Mouse (Mus musculus): Measurements from ENCODE around the gene Snrpe. TPM values are rescaled to one million over a fixed set of nuclear protein-coding genes. Genes with fewer than 3 reads are reported as not detected.

Gene Snrpe
- 546 and 587 TPM in 2 replicates for polyA plus RNA-seq (2015; fragmentation: Nextera tagmentation; extraction: Ambion mirVana)

DNA sequence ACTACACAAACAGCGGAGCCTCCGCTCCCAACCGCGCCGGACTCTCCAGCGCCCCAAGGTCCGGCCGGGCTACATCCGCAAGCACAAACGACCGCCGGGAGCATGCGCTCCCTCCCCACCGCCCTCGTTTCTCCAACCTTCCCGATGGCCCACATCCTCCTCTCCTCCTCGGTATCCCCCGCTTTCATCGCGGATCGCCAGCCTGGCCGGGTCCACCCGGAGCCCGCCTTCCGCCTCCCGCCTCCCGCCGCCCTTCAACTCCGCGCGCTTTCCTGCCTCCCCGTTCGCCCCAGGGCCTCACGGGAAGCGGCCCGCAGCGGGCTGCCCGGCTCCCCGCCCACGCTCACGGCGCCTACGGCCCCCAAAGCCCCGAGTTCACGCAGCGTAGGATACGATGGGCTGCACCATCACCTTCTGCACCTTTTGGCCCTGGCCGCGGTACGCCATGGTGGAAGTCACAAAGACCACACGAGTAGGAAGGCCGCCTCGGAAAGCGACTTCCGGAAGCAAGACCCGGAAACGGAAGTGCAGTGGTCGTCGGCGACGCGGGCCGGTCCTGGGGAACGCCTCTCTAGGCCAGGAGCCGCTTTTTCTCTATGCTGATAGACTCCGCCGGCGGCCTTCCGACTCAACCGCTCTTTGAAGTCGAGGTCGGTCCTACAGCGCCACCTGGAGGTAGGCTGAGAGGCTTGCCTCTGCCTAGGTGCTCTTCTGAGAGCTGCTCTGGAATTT is at the start of gene Snrpe:
TSS of gene Snrpe (minus strand) at position 521 of the 732 bp plus-strand sequence.
- H3K9ac ChIP-seq: peak within 1 kb of the TSS; percentile 92
- H3K4me3 ChIP-seq: peak within 1 kb of the TSS; percentile 95
- H3K27me3 ChIP-seq: no peaks in the 10 kb centered on the region
- peak within 1 kb of the TSS; percentile 75 for H3K4me2 ChIP-seq
- peaks cover 13% of the 10 kb centered on the region for H3K4me1 ChIP-seq (replicated peaks)
- peaks cover 34% of the 10 kb centered on the region for H3K36me3 ChIP-seq
- peak; percentile 97 for ATAC-seq (ENCODE audit: low read depth)
- peak within 1 kb of the TSS; percentile 94 for H3K27ac ChIP-seq (replicated peaks)
- no peaks in the 10 kb centered on the region for H3K9me3 ChIP-seq
- WGBS: under 1% methylated on average over 73 of the region's 73 CpGs

DNA sequence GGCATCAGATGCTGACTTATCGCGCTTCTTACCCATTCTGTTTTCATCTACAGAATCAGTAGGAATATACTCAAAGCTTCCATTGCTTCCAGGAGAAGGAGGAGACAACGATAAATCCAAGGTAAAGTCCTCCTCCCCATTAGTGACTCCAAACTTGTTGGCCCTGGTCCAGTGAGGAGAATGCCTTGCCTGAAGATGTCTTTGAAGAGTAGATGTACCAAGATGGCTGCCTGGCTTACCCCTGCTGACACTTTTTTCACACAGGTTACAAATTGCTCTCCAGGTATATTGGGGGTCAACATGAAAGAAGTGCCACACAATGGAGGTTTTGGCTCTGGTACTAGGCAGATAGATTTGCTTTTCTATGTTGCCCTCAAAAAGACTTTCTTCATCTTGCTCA is 48.8 kb upstream of the Snrpe start:
- peak overlapping the region; percentile 94; the same call in 1 of the 2 replicates for H3K4me2 ChIP-seq
- no peaks in the 10 kb centered on the region for H3K9me3 ChIP-seq
- peaks cover 55% of the 10 kb centered on the region for H3K4me1 ChIP-seq (replicated peaks)
- H3K27ac ChIP-seq (replicated peaks): no peak overlapping the region
- no peak overlapping the region for H3K4me3 ChIP-seq
- 83% methylated on average over 3 of the region's 3 CpGs for WGBS
- ATAC-seq (ENCODE audit: low read depth): no peak
- H3K9ac ChIP-seq: no peak overlapping the region
- H3K36me3 ChIP-seq: peaks cover 30% of the 10 kb centered on the region
- H3K27me3 ChIP-seq: no peaks in the 10 kb centered on the region

DNA sequence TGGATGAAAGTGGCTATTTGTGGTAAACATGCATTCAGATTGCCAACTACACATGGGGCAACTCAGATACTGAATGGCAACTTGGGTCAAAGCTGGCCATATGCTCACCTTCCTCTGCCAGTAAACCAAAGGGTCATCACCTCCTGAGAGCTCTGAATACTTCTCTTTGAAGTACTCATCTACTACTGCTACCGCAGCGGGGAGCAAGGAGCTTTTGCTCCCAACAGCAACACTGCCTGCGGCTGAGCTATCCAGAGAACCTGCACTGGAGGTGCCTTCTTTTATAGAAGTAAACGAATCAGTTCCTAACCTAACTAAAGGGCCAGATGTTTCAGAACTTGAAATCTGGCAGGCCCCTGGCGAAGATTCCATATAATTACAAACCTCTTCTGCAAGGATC is 46.7 kb upstream of the Snrpe start:
- no peak overlapping the region for H3K27ac ChIP-seq (replicated peaks)
- H3K4me1 ChIP-seq (replicated peaks): peaks cover 68% of the 10 kb centered on the region
- peaks cover 33% of the 10 kb centered on the region for H3K36me3 ChIP-seq
- WGBS: 50% methylated on average over 5 of the region's 5 CpGs
- no peak overlapping the region for H3K9ac ChIP-seq
- no peak overlapping the region for H3K4me3 ChIP-seq
- ATAC-seq (ENCODE audit: low read depth): no peak
- H3K4me2 ChIP-seq: 0 out of 2 replicates have a peak overlapping the region, but pooled peaks have one; percentile 4
- no peaks in the 10 kb centered on the region for H3K9me3 ChIP-seq
- H3K27me3 ChIP-seq: no peaks in the 10 kb centered on the region

DNA sequence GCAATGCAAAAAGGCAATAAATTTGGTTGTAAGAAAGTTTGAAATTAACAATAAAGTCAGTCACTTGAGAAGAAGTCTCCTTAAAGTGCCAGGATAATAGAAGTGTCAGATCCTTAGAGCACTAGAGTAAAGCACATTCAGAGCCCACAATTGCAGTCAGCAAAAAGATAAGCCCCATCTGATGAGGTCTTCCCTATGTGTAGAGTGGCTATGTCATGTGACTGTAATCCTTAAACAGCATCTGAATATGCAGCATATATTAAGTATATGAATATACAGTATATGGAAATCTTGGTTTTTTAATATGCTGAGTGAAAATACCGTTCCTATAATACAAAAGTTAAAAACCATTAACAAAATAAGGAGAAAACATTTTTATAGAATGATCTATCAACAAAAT is 42.9 kb upstream of the Snrpe start:
- Histone ChIP-seq H3K4me2 (no peak overlapping the region), H3K9me3 (no peaks in the 10 kb centered on the region), H3K36me3 (peaks cover 21% of the 10 kb centered on the region), H3K27me3 (no peaks in the 10 kb centered on the region), H3K4me1 (replicated peaks) (peaks cover 56% of the 10 kb centered on the region), H3K9ac (no peak overlapping the region), H3K27ac (replicated peaks) (no peak overlapping the region), H3K4me3 (no peak overlapping the region)
- ATAC-seq (ENCODE audit: low read depth): no peak
- WGBS: 100% methylated on average over 1 of the region's 1 CpGs

DNA sequence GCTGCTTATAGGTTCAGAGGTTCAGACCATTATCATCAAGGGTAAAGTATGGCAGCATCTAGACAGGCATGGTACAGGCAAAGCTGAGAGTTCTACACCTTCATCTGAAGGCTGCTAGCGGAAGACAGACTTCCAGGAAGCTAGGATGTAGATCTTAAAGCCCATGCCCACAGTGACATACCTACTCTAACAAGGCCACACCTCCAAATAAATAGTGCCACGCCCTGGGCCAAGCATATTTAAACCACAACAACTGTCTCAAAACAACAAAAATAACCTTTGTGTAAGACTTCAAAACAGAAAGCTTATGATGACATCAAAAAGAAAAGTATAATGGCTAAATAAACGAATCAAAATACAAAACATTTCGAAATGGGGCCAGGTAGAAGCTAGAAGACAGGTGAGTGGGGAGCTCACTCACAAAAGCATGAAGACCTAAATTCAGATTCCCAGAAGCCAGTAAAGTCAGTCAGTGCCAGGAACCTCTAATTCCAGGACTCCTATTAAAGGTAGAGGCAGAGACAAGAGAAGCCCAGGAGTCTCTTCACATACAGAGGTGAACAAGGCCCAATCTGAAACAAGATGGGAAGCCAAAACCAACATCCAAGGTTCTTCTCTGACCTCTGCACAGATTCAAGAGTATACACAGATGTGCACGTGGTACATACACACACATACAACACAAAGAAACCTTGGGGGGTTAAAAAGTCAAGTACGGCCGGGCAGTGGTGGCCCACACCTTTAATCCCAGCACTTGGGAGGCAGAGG is 40.4 kb upstream of the Snrpe start:
- H3K4me2 ChIP-seq: no peak overlapping the region
- peaks cover 33% of the 10 kb centered on the region for H3K4me1 ChIP-seq (replicated peaks)
- no peaks in the 10 kb centered on the region for H3K27me3 ChIP-seq
- no peak overlapping the region for H3K27ac ChIP-seq (replicated peaks)
- H3K9ac ChIP-seq: no peak overlapping the region
- no peak for ATAC-seq (ENCODE audit: low read depth)
- no peaks in the 10 kb centered on the region for H3K9me3 ChIP-seq
- H3K4me3 ChIP-seq: no peak overlapping the region
- H3K36me3 ChIP-seq: peaks cover 27% of the 10 kb centered on the region
- WGBS: 94% methylated on average over 7 of the region's 7 CpGs

DNA sequence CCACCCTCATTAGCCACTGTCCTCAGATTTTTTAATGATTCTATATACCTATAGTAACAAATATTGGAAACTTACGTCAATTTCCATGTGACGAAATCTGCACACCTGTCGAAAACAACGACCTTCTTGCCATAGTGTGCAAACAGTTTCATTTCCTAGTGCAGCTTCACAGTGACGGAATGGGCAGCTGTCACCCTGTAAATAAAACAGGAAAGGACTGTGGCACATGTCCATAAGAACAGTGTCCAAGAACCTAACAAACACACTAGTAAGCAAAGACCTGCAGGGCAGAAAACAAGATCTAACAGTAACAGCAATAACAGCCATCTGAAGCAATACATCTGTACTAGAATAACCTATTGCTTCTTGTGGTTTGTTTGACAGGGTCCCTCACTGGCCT is 35.6 kb upstream of the Snrpe start:
- 95% methylated on average over 5 of the region's 5 CpGs for WGBS
- peaks cover 69% of the 10 kb centered on the region for H3K36me3 ChIP-seq
- no peaks in the 10 kb centered on the region for H3K9me3 ChIP-seq
- no peak for ATAC-seq (ENCODE audit: low read depth)
- no peaks in the 10 kb centered on the region for H3K27me3 ChIP-seq
- no peak overlapping the region for H3K4me3 ChIP-seq
- H3K27ac ChIP-seq (replicated peaks): no peak overlapping the region
- H3K9ac ChIP-seq: no peak overlapping the region
- 0 out of 2 replicates have a peak, but pooled peaks cover 7% of the 10 kb centered on the region for H3K4me1 ChIP-seq (replicated peaks)
- H3K4me2 ChIP-seq: no peak overlapping the region

DNA sequence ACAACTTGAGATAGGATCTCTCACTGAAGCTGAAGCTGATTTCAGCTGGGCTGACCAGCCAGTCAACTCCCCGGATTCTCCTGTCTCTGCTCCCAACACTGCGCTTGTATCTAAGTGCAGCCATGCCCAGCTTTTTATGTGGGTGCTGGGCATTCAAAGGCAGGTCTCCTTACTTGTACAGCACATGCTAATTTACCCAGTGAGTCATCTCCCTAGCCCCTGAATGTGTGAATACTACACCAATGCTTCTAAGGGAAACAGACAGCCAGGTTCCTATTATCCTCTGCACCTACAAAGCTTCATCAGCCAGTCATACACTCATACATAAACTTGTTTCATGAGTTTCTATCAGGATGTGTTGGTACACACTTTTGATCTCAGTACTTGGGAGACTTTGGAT is 31.1 kb upstream of the Snrpe start:
- WGBS: 95% methylated on average over 2 of the region's 2 CpGs
- Histone ChIP-seq H3K27me3 (no peaks in the 10 kb centered on the region), H3K9ac (no peak overlapping the region), H3K27ac (replicated peaks) (no peak overlapping the region), H3K9me3 (no peaks in the 10 kb centered on the region), H3K4me3 (no peak overlapping the region), H3K4me1 (replicated peaks) (no peaks in the 10 kb centered on the region), H3K4me2 (no peak overlapping the region), H3K36me3 (peaks cover 95% of the 10 kb centered on the region)
- ATAC-seq (ENCODE audit: low read depth): no peak

DNA sequence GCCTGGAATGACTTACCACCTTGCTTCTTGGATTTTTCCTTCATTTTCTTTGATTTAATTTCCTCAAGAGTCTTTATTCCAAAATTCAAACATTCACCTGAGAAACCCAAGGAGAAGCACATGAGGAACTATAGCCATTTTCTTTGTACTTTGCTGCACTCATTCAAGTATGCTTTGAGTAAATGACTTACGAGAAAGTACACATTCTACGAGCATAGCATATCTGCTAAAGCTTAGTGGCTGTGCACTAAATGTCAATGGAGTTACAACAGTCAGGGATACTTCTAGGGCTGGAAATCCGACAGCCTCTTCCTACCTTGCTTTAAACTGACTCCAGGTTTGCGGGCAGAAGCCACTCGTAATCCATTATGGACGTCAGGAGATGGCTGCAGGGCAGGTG is 28.4 kb upstream of the Snrpe start:
- Histone ChIP-seq H3K27ac (replicated peaks) (no peak overlapping the region), H3K9me3 (no peaks in the 10 kb centered on the region), H3K4me3 (no peak overlapping the region), H3K4me2 (no peak overlapping the region), H3K27me3 (no peaks in the 10 kb centered on the region), H3K9ac (no peak overlapping the region), H3K36me3 (peaks cover 96% of the 10 kb centered on the region), H3K4me1 (replicated peaks) (no peaks in the 10 kb centered on the region)
- 90% methylated on average over 6 of the region's 6 CpGs for WGBS
- ATAC-seq (ENCODE audit: low read depth): no peak

DNA sequence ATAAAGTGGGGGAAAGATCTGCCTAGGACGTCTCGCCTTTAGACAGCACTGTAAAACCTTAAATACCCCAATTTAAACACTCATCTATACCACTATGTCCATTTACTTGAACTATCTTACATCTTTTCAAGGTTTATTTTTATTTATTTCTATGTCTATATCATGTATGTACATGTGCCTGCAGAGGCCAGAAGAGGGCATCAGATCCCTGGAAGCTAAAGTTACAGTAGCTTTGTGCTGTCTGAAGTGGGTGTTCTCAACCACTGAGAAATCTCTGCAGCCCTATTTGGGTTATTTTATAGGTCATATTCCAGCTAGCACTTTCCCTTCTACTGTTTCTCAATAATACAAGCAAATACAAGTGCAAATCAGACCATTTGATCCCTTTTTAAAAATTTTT is 22.1 kb upstream of the Snrpe start:
- H3K36me3 ChIP-seq: peaks cover 93% of the 10 kb centered on the region
- no peak for ATAC-seq (ENCODE audit: low read depth)
- WGBS: 90% methylated on average over 2 of the region's 2 CpGs

DNA sequence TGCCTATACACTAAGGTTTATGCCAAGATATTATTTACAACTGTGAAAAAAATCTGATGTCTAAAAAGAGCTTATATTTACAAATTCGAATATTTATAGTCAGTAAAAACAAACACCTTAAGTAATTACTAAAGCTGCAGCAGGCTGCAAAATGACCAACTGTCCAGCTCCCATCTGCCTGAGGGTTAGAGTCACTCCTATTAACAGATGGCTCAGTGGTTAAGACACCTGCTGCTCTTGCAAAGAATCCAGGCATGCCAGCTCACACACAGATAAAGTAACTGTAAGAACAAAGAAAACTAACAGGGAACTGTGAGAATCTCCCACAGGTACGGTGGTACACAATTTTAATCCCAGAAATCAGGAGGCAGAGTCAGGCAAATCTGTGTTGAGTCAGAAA is 15.0 kb upstream of the Snrpe start:
- H3K4me2 ChIP-seq: no peak overlapping the region
- H3K36me3 ChIP-seq: peaks cover 92% of the 10 kb centered on the region
- no peaks in the 10 kb centered on the region for H3K4me1 ChIP-seq (replicated peaks)
- no peak for ATAC-seq (ENCODE audit: low read depth)
- H3K4me3 ChIP-seq: no peak overlapping the region
- H3K9ac ChIP-seq: no peak overlapping the region
- no peak overlapping the region for H3K27ac ChIP-seq (replicated peaks)
- no peaks in the 10 kb centered on the region for H3K9me3 ChIP-seq
- H3K27me3 ChIP-seq: no peaks in the 10 kb centered on the region
- 78% methylated on average over 2 of the region's 2 CpGs for WGBS

More for the DNA sequence above, 22.1 kb upstream of the Snrpe start:
- no peak overlapping the region for H3K9ac ChIP-seq
- no peaks in the 10 kb centered on the region for H3K4me1 ChIP-seq (replicated peaks)
- no peaks in the 10 kb centered on the region for H3K9me3 ChIP-seq
- no peaks in the 10 kb centered on the region for H3K27me3 ChIP-seq
- no peak overlapping the region for H3K27ac ChIP-seq (replicated peaks)
- no peak overlapping the region for H3K4me2 ChIP-seq
- H3K4me3 ChIP-seq: no peak overlapping the region

DNA sequence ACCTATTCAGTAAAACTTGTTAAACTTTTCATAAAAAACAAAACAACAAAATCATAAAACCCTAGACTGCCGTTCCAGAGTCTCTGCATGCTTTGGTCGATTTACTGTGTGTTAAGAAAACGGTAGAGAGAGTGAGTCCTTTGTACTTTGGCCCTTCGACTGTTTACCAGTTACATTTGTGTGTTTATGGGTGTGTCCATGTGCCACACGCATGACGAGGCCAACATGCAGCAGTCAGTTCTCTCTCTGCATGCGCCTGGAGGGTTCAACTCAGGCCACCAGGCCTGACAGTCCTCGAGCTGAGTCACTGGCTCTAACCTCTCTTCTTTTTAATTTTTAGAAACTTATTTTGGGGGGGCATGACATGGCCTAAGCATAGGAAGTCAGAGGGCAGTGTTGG is 8.2 kb upstream of the Snrpe start:
- Histone ChIP-seq H3K36me3 (peaks cover 55% of the 10 kb centered on the region), H3K4me1 (replicated peaks) (no peaks in the 10 kb centered on the region), H3K9me3 (no peaks in the 10 kb centered on the region), H3K4me3 (no peak overlapping the region), H3K27me3 (no peaks in the 10 kb centered on the region), H3K9ac (no peak overlapping the region), H3K27ac (replicated peaks) (no peak overlapping the region), H3K4me2 (no peak overlapping the region)
- ATAC-seq (ENCODE audit: low read depth): no peak
- WGBS: 84% methylated on average over 8 of the region's 8 CpGs

DNA sequence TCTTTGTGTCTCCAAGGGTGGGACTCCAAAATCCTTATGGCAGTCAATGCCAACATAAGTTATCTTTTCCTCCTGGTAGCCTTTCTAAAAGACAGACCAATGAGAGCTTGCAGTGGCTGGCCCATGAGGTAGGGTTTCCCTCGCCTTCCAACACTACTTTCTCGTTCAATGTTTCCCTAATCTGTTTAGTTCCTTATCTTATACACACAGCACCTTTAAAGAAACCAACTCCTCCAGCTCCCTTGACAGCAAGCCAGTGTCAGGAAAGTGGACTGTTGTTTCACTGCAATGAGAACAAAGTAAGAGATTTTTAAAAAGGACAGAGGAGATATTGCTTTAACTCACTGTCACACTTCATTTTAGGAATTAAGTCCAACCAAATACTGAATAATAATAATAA is 7.8 kb upstream of the Snrpe start:
- Histone ChIP-seq H3K9ac (no peak overlapping the region), H3K9me3 (no peaks in the 10 kb centered on the region), H3K36me3 (peaks cover 51% of the 10 kb centered on the region), H3K27me3 (no peaks in the 10 kb centered on the region), H3K27ac (replicated peaks) (no peak overlapping the region), H3K4me2 (no peak overlapping the region), H3K4me3 (no peak overlapping the region), H3K4me1 (replicated peaks) (no peaks in the 10 kb centered on the region)
- ATAC-seq (ENCODE audit: low read depth): no peak
- WGBS: 86% methylated on average over 2 of the region's 2 CpGs

Measured in neural tube, embryonic 13.5 days (tissue).